Mouse (Mus musculus) midbrain, postnatal 0 days (tissue): Measurements from ENCODE around the gene Rfng. TPM values are rescaled to one million over a fixed set of nuclear protein-coding genes. Genes with fewer than 3 reads are reported as not detected.

ENCODE experiments used
- ATAC-seq: fragments of 200-750 bp; cut with Nextera tagmentation; 2 replicates; pipeline ENCODE4 v1.8.0; 2017; ENCODE audit warnings: moderate number of reproducible peaks, mild to moderate bottlenecking, moderate TSS enrichment, moderate library complexity; ENCODE audit not compliant: low FRiP score
- DNase-seq: peaks from one replicate; pipeline ENCODE4 v3.0.0-alpha.2; 2015; ENCODE audit warnings: low spot score
- H3K27ac ChIP-seq: fragments of 300-500 bp; sonication (generic); 2 replicates; pipeline ENCODE4 v1.5.1; 2014; ENCODE audit warnings: low read depth, mild to moderate bottlenecking, low read length, mixed read lengths
- H3K27me3 ChIP-seq: fragments of 300-500 bp; sonication (generic); 2 replicates; pipeline ENCODE4 v1.6.1; 2014; ENCODE audit warnings: low read length, control low read depth, mixed read lengths; ENCODE audit not compliant: insufficient read depth
- H3K36me3 ChIP-seq: fragments of 300-500 bp; sonication (generic); 2 replicates; pipeline ENCODE4 v1.6.1; 2014; ENCODE audit warnings: low read length, control low read depth, mixed read lengths; ENCODE audit not compliant: insufficient read depth
- H3K4me1 ChIP-seq: fragments of 300-500 bp; sonication (generic); 2 replicates; pipeline ENCODE4 v1.6.1; 2014; ENCODE audit warnings: mild to moderate bottlenecking, control low read depth, antibody characterized with exemption, low read length, mixed read lengths; ENCODE audit not compliant: insufficient read depth
- H3K4me2 ChIP-seq: fragments of 300-500 bp; sonication (generic); 2 replicates; pipeline ENCODE4 v1.6.1; 2014; ENCODE audit warnings: low read depth, mild to moderate bottlenecking, low read length, mixed read lengths; ENCODE audit not compliant: poor library complexity, severe bottlenecking
- H3K4me3 ChIP-seq: fragments of 300-500 bp; sonication (generic); 2 replicates; pipeline ENCODE4 v1.5.1; 2014; ENCODE audit warnings: low read depth, mild to moderate bottlenecking, low read length, moderate library complexity
- H3K9ac ChIP-seq: fragments of 300-500 bp; sonication (generic); replicated peaks from 2 replicates; pipeline ENCODE4 v1.6.1; 2014; ENCODE audit warnings: mild to moderate bottlenecking, low read length, moderate library complexity, mixed read lengths; ENCODE audit not compliant: poor library complexity, severe bottlenecking
- H3K9me3 ChIP-seq: fragments of 300-500 bp; sonication (generic); 2 replicates; pipeline ENCODE4 v1.6.1; 2016; ENCODE audit warnings: low read length, control low read depth
- CTCF ChIP-seq: IDR thresholded peaks from 2 replicates; pipeline ENCODE4 v1.5.1; 2016; ENCODE audit warnings: antibody characterized with exemption, mild to moderate bottlenecking
- WGBS: fragments of 180-500 bp; shearing (Covaris S2); extraction: QIAGEN DNeasy Blood & Tissue Kit; methylation state at CpG from one replicate; pipeline ENCODE4 v1.1.7; 2014; 5-methylcytosine and 5-hydroxymethylcytosine counted together
- polyA plus RNA-seq: library from polyadenylated mRNA; unstranded; fragments of >200 nt; fragmentation: Nextera tagmentation; extraction: Ambion mirVana; gene quantifications from 2 replicates; pipeline ENCODE4 v1.2.1, GENCODE M21; 2015
- total RNA-seq: library from RNA; depleted of rRNA; stranded (reverse); fragments of >200 nt; gene quantifications from 2 replicates; pipeline ENCODE4 v1.2.3, GENCODE M21; 2014; rRNA removed

Gene Rfng
- total and polyA plus RNA-seq, 2 experiments from 2014 or later: 106 to 130 TPM

- 83% methylated on average over 6 of the region's 6 CpGs for WGBS
- no peaks in the 10 kb centered on the region for H3K36me3 ChIP-seq
Measured at GRCm38 (mm10) chr11:120736424-120736823, 47.6 kb downstream of the Rfng start.

DNA sequence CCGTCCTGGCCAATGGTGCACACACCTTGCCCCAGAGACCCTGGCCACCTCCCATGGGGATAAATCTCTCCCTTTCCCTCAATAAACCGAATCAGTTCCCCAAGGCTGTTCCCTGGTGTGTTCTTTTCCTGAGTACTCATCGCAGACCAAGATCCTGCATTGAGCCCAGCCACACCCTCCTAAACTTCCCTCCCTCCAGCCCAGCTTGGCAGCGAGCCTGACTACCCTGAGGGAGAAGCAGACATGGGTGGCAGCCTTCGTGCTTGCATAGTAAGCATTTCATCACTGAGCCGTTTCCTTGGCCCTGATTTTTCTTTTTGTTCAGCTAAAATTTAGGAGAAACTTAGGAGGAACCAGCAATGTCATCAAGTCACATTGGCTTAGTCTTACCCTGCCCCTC lies 50.5 kb downstream of the Rfng start:
- 64% methylated on average over 6 of the region's 6 CpGs for WGBS
- ATAC-seq (no peak), DNase-seq (no peak)
- Histone ChIP-seq H3K36me3 (no peaks in the 10 kb centered on the region), H3K27me3 (no peaks in the 10 kb centered on the region), H3K4me2 (no peak overlapping the region), H3K27ac (no peak overlapping the region), H3K9me3 (no peaks in the 10 kb centered on the region), H3K4me3 (no peak overlapping the region), H3K4me1 (no peaks in the 10 kb centered on the region), H3K9ac (no peak overlapping the region)
- TF ChIP-seq CTCF: no peak

More at GRCm38 (mm10) chr11:120736424-120736823, 47.6 kb downstream of the Rfng start:
- Histone ChIP-seq H3K27me3 (no peaks in the 10 kb centered on the region), H3K4me3 (no peak overlapping the region), H3K9me3 (no peaks in the 10 kb centered on the region), H3K4me1 (no peaks in the 10 kb centered on the region), H3K4me2 (no peak overlapping the region), H3K9ac (no peak overlapping the region), H3K27ac (no peak overlapping the region)
- ATAC-seq: no peak
- no peak for TF ChIP-seq CTCF
- DNase-seq: no peak

DNA sequence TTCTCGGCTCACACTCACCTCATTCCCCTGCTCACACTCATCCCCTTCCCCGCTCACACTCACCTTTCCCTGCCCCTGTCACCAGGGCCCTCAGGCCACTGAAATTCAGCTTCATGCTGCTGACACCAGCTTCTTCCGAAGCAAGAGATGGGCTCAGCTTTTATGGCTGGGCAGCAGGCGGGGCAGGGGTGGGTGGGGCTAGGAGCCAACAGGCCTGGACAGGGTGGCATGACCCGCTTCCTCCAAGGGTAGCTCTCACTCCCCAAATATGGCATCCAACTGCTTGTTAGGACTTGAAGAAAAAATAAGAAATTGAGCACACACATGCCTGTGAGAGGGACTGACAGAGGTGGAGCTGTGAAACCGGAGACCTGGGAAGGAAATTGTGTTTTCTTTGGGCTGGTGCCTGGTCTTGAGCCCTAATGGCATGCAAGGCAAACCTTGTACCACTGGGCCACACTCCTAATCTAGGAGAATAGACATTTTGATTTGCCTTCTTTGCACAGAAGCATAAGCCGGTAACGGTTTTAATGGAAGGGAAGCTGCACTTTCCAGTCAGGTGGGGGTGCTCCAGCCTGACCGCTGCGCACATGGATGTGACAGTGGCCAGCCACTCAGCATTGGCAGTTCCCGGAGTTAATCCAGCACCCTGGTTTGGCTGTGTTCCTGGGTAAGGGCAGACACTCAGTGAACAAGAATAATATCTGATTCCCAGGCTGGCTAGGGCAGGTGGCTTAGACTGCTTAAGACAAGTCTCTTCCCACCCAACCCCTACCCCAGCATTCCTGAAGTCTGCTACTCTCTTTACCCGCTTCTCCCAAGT lies 51.9 kb downstream of the Rfng start, which contains the start of gene Cbr2:
TSS of gene Cbr2 (minus strand) at position 257 of the 823 bp plus-strand sequence.
- H3K9ac ChIP-seq: no peak within 1 kb of the TSS
- no peak for TF ChIP-seq CTCF
- no peak within 1 kb of the TSS for H3K4me3 ChIP-seq
- H3K27me3 ChIP-seq: no peaks in the 10 kb centered on the region
- no peak within 1 kb of the TSS for H3K4me2 ChIP-seq
- no peaks in the 10 kb centered on the region for H3K9me3 ChIP-seq
- no peak for DNase-seq
- ATAC-seq: no peak
- WGBS: 76% methylated on average over 12 of the region's 12 CpGs
- H3K27ac ChIP-seq: no peak within 1 kb of the TSS
- H3K36me3 ChIP-seq: no peaks in the 10 kb centered on the region
- H3K4me1 ChIP-seq: no peaks in the 10 kb centered on the region

DNA sequence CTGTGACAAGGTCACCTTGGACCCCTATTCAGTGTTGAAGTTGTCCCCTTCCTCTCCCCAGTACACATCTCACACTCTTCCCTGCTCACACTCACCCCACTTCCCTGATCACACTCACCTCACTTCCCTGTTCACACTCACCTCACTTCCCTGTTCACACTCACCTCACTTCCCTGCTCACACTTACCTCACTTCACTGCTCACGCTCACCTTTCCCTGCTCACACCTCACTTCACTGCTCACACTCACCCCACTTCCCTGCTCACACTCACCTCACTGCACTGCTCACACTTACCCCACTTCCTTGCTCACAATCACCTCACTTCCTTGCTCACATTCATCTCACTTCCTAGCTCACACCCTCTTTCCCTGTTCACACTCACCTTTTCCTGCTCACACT lies 52.6 kb downstream of the Rfng start:
- no peak overlapping the region for H3K4me3 ChIP-seq
- ATAC-seq (no peak), DNase-seq (no peak)
- H3K27me3 ChIP-seq: no peaks in the 10 kb centered on the region
- H3K27ac ChIP-seq: no peak overlapping the region
- H3K4me1 ChIP-seq: peaks cover 4% of the 10 kb centered on the region; the same call in 1 of the 2 replicates
- H3K9ac ChIP-seq: no peak overlapping the region
- H3K36me3 ChIP-seq: no peaks in the 10 kb centered on the region
- WGBS: 100% methylated on average over 1 of the region's 1 CpGs
- TF ChIP-seq CTCF: no peak
- H3K4me2 ChIP-seq: no peak overlapping the region
- H3K9me3 ChIP-seq: no peaks in the 10 kb centered on the region

Other genes starting within 250 kb of the Rfng start
- gene Mcrip1, start 234.5 kb downstream of the Rfng start, total RNA-seq: 132 and 138 TPM in 2 replicates
- gene Mcrip1, start 234.5 kb downstream of the Rfng start, polyA plus RNA-seq: 243 and 270 TPM in 2 replicates
- not detected in 2 replicates for gene Ppp1r27, start 233.1 kb downstream of the Rfng start, total RNA-seq
- not detected in 2 replicates for gene Ppp1r27, start 233.1 kb downstream of the Rfng start, polyA plus RNA-seq
- gene P4hb, start 211.0 kb downstream of the Rfng start, total RNA-seq: 161 and 165 TPM in 2 replicates
- 191 and 209 TPM in 2 replicates for gene P4hb, start 211.0 kb downstream of the Rfng start, polyA plus RNA-seq
- gene Arhgdia, start 202.6 kb downstream of the Rfng start, total RNA-seq: 233 and 286 TPM in 2 replicates
- 390 and 417 TPM in 2 replicates for gene Arhgdia, start 202.6 kb downstream of the Rfng start, polyA plus RNA-seq
- gene Alyref, start 185.8 kb downstream of the Rfng start, total RNA-seq: 70.8 and 86.9 TPM in 2 replicates
- gene Alyref, start 185.8 kb downstream of the Rfng start, polyA plus RNA-seq: 130 and 145 TPM in 2 replicates
- 41.1 and 58.4 TPM in 2 replicates for gene Anapc11, start 185.8 kb downstream of the Rfng start, total RNA-seq
- gene Anapc11, start 185.8 kb downstream of the Rfng start, polyA plus RNA-seq: 193 and 203 TPM in 2 replicates
- gene Npb, start 175.7 kb downstream of the Rfng start, total RNA-seq: not detected in 2 replicates
- 1.3 TPM in 2 replicates for gene Npb, start 175.7 kb downstream of the Rfng start, polyA plus RNA-seq
- gene Pcyt2, start 166.3 kb downstream of the Rfng start, total RNA-seq: 130 and 137 TPM in 2 replicates
- gene Pcyt2, start 166.3 kb downstream of the Rfng start, polyA plus RNA-seq: 129 and 143 TPM in 2 replicates
- gene Sirt7, start 159.0 kb downstream of the Rfng start, total RNA-seq: 31.3 and 39.7 TPM in 2 replicates
- gene Sirt7, start 159.0 kb downstream of the Rfng start, polyA plus RNA-seq: 34.7 and 36.0 TPM in 2 replicates
- 42.1 and 46.5 TPM in 2 replicates for gene Mafg, start 150.6 kb downstream of the Rfng start, total RNA-seq
- 40.8 and 41.7 TPM in 2 replicates for gene Mafg, start 150.6 kb downstream of the Rfng start, polyA plus RNA-seq
- gene Pycr1, start 140.4 kb downstream of the Rfng start, total RNA-seq: 8.6 and 10.8 TPM in 2 replicates
- 10.4 and 11.7 TPM in 2 replicates for gene Pycr1, start 140.4 kb downstream of the Rfng start, polyA plus RNA-seq
- 1.5 and 1.6 TPM in 2 replicates for gene Myadml2, start 136.0 kb downstream of the Rfng start, total RNA-seq
- 1.4 and 1.7 TPM in 2 replicates for gene Myadml2, start 136.0 kb downstream of the Rfng start, polyA plus RNA-seq
- gene Notum, start 123.0 kb downstream of the Rfng start, total RNA-seq: 5.5 and 10.5 TPM in 2 replicates
- 3.1 and 3.6 TPM in 2 replicates for gene Notum, start 123.0 kb downstream of the Rfng start, polyA plus RNA-seq
- gene Aspscr1, start 111.2 kb downstream of the Rfng start, total RNA-seq: 106 and 113 TPM in 2 replicates
- 143 and 153 TPM in 2 replicates for gene Aspscr1, start 111.2 kb downstream of the Rfng start, polyA plus RNA-seq
- 70.8 and 76.0 TPM in 2 replicates for gene Cenpx, start 70.5 kb downstream of the Rfng start, total RNA-seq
- gene Cenpx, start 70.5 kb downstream of the Rfng start, polyA plus RNA-seq: 94.5 and 94.6 TPM in 2 replicates
- gene Lrrc45, start 70.3 kb downstream of the Rfng start, total RNA-seq: 44.8 and 47.8 TPM in 2 replicates
- gene Lrrc45, start 70.3 kb downstream of the Rfng start, polyA plus RNA-seq: 46.8 and 51.0 TPM in 2 replicates
- 766 and 788 TPM in 2 replicates for gene Rac3, start 62.7 kb downstream of the Rfng start, total RNA-seq
- gene Rac3, start 62.7 kb downstream of the Rfng start, polyA plus RNA-seq: 808 and 853 TPM in 2 replicates
- gene Dcxr, start 56.9 kb downstream of the Rfng start, total RNA-seq: 6.9 and 11.2 TPM in 2 replicates
- 9.9 and 12.3 TPM in 2 replicates for gene Dcxr, start 56.9 kb downstream of the Rfng start, polyA plus RNA-seq
- 3.6 and 5.2 TPM in 2 replicates for gene Cbr2, start 52.1 kb downstream of the Rfng start, total RNA-seq
- gene Cbr2, start 52.1 kb downstream of the Rfng start, polyA plus RNA-seq: 4.0 and 4.4 TPM in 2 replicates
- gene Hmga1b, start 21.4 kb downstream of the Rfng start, total RNA-seq: 0.93 and 1.0 TPM in 2 replicates
- 2.7 TPM in 2 replicates for gene Hmga1b, start 21.4 kb downstream of the Rfng start, polyA plus RNA-seq
- 252 and 262 TPM in 2 replicates for gene Gps1, start 65 bp upstream of the Rfng start, total RNA-seq
- 233 and 253 TPM in 2 replicates for gene Gps1, start 65 bp upstream of the Rfng start, polyA plus RNA-seq
- 46.4 and 52.3 TPM in 2 replicates for gene Dus1l, start 12.2 kb upstream of the Rfng start, total RNA-seq
- 38.4 and 41.6 TPM in 2 replicates for gene Dus1l, start 12.2 kb upstream of the Rfng start, polyA plus RNA-seq
- 469 and 488 TPM in 2 replicates for gene Fasn, start 40.3 kb upstream of the Rfng start, total RNA-seq
- 76.0 and 85.4 TPM in 2 replicates for gene Fasn, start 40.3 kb upstream of the Rfng start, polyA plus RNA-seq
- gene Ccdc57, start 148.7 kb upstream of the Rfng start, total RNA-seq: 6.2 and 7.2 TPM in 2 replicates
- 6.8 and 7.8 TPM in 2 replicates for gene Ccdc57, start 148.7 kb upstream of the Rfng start, polyA plus RNA-seq
- 14.6 and 20.2 TPM in 2 replicates for gene Slc16a3, start 164.3 kb upstream of the Rfng start, total RNA-seq
- gene Slc16a3, start 164.3 kb upstream of the Rfng start, polyA plus RNA-seq: 3.2 and 4.1 TPM in 2 replicates
- 116 and 122 TPM in 2 replicates for gene Csnk1d, start 207.1 kb upstream of the Rfng start, total RNA-seq
- gene Csnk1d, start 207.1 kb upstream of the Rfng start, polyA plus RNA-seq: 115 TPM in 2 replicates